Mouse (Mus musculus): Measurements from ENCODE around the gene Abcg1. TPM values are rescaled to one million over a fixed set of nuclear protein-coding genes. Genes with fewer than 3 reads are reported as not detected.

The Abcg1 gene
- polyA plus RNA-seq (2012; fragmentation: generic; extraction: Trizol): 0.94 TPM

DNA sequence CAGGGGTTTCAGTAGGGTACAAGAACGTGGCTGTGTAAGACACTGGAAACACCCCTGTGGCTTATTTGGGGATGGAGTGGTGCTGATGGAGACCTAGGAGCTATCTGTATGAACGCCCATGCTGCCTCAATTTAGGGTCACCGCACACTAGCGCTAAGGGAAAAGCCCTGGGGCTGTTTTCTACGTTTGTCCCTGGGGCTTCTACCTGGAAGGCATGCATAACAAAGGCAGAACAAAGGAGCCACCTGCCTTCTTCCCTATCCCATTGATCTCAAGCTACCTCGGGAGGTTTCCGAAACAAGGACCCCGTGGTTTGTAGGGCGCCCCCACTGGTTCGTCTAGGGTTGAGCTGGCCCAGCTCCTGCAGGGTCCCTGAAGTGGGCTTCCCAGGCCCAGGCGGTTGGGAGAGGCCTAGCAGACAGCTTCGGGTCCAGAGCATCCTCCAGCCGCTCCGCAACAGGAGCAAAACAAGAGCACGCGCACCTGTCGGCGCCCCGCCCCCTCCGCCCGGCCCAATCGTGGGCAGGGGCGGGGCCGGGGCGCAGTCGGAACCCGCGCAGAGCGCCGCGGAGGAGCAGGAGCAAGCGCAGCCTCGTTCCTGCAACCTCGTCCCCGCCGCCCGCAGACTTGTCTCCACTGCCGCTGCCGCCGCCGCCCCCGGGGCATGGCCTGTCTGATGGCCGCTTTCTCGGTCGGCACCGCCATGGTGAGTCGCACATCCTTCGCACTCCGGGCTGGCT lies at the start of gene Abcg1:
Abcg1 (plus strand) TSS at position 525 of the 740 bp plus-strand sequence.
- no peaks in the 10 kb centered on the region for H3K36me3 ChIP-seq (ENCODE audit: control insufficient read depth, insufficient read depth)
- peak within 1 kb of the TSS; percentile 70 for H3K4me2 ChIP-seq (ENCODE audit: low read depth)
- TF ChIP-seq TCF3 (IDR thresholded peaks at IDR 0.05; ENCODE audit: insufficient read length, low read depth) (no peak), MYOG (IDR thresholded peaks at IDR 0.05; ENCODE audit: control insufficient read depth in 1 of 3, insufficient read depth in 1 of 3, insufficient read length in 2 of 3, low read depth in 2 of 3) (no peak), REST (IDR thresholded peaks at IDR 0.05; ENCODE audit: insufficient read depth, insufficient read length) (no peak), MYOD1 (IDR thresholded peaks at IDR 0.05; ENCODE audit: control insufficient read depth in 1 of 3, insufficient read length in 2 of 3, low read depth in 2 of 3) (no peak), CEBPB (IDR thresholded peaks at IDR 0.05; ENCODE audit: insufficient read depth, poor library complexity, severe bottlenecking) (no peak), MAX (IDR thresholded peaks at IDR 0.05; ENCODE audit: low read depth) (no peak)
- H3K79me2 ChIP-seq (ENCODE audit: control insufficient read depth, insufficient read depth): no peaks in the 10 kb centered on the region
- H3K4me3 ChIP-seq: no peak within 1 kb of the TSS
- H3K27me3 ChIP-seq (ENCODE audit: control insufficient read depth, insufficient read depth, insufficient read length): peaks cover 10% of the 10 kb centered on the region
- H3ac ChIP-seq (ENCODE audit: control insufficient read depth, insufficient read length): no peak within 1 kb of the TSS

DNA sequence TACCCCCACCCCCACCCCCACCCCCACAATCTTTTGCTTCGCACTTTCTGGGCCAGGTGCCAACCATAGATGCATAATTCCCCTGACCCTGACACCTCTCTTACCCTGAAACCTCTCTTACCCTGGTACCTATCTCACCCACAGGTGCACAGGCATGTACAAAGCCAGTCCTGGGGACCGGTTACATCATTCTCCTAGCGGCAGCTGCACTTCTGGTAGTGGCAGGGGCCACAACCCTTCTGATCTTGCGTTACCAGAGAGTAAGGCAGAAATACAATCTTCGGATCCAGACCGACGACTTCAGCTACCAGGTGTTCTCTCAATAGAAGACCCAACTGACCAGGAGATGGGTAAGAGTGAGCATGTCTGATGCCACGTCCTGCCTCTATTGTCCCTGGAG lies 49.1 kb upstream of the Abcg1 start:
- H3K36me3 ChIP-seq (ENCODE audit: control insufficient read depth, insufficient read depth): no peaks in the 10 kb centered on the region
- no peaks in the 10 kb centered on the region for H3K79me2 ChIP-seq (ENCODE audit: control insufficient read depth, insufficient read depth)
- no peak overlapping the region for H3ac ChIP-seq (ENCODE audit: control insufficient read depth, insufficient read length)
- H3K27me3 ChIP-seq (ENCODE audit: control insufficient read depth, insufficient read depth, insufficient read length): no peaks in the 10 kb centered on the region
- no peak for TF ChIP-seq POLR2A (IDR thresholded peaks at IDR 0.05; ENCODE audit: insufficient read length, low read depth)
- no peak for TF ChIP-seq REST (IDR thresholded peaks at IDR 0.05; ENCODE audit: insufficient read depth, insufficient read length)
- no peak for TF ChIP-seq USF1 (IDR thresholded peaks at IDR 0.05; ENCODE audit: low read depth)
- no peak for TF ChIP-seq MAX (IDR thresholded peaks at IDR 0.05; ENCODE audit: low read depth)
- no peak for TF ChIP-seq SRF (IDR thresholded peaks at IDR 0.05; ENCODE audit: control insufficient read depth, insufficient read length, low read depth)
- no peak for TF ChIP-seq POLR2AphosphoS2 (IDR thresholded peaks at IDR 0.05; ENCODE audit: insufficient read length, low read depth)
- no peak for TF ChIP-seq E2F4 (IDR thresholded peaks at IDR 0.05; ENCODE audit: insufficient read depth)
- TF ChIP-seq MYOG (IDR thresholded peaks at IDR 0.05; ENCODE audit: control insufficient read depth in 1 of 3, insufficient read depth in 1 of 3, insufficient read length in 2 of 3, low read depth in 2 of 3): no peak
- TF ChIP-seq TCF3 (IDR thresholded peaks at IDR 0.05; ENCODE audit: insufficient read length, low read depth): no peak
- no peak for TF ChIP-seq TCF12 (IDR thresholded peaks at IDR 0.05; ENCODE audit: insufficient read depth, poor library complexity, severe bottlenecking)
- TF ChIP-seq CEBPB (IDR thresholded peaks at IDR 0.05; ENCODE audit: insufficient read depth, poor library complexity, severe bottlenecking): no peak
- no peak for TF ChIP-seq MYOD1 (IDR thresholded peaks at IDR 0.05; ENCODE audit: control insufficient read depth in 1 of 3, insufficient read length in 2 of 3, low read depth in 2 of 3)
- H3K4me3 ChIP-seq: no peak overlapping the region
- H3K4me2 ChIP-seq (ENCODE audit: low read depth): no peak overlapping the region

DNA sequence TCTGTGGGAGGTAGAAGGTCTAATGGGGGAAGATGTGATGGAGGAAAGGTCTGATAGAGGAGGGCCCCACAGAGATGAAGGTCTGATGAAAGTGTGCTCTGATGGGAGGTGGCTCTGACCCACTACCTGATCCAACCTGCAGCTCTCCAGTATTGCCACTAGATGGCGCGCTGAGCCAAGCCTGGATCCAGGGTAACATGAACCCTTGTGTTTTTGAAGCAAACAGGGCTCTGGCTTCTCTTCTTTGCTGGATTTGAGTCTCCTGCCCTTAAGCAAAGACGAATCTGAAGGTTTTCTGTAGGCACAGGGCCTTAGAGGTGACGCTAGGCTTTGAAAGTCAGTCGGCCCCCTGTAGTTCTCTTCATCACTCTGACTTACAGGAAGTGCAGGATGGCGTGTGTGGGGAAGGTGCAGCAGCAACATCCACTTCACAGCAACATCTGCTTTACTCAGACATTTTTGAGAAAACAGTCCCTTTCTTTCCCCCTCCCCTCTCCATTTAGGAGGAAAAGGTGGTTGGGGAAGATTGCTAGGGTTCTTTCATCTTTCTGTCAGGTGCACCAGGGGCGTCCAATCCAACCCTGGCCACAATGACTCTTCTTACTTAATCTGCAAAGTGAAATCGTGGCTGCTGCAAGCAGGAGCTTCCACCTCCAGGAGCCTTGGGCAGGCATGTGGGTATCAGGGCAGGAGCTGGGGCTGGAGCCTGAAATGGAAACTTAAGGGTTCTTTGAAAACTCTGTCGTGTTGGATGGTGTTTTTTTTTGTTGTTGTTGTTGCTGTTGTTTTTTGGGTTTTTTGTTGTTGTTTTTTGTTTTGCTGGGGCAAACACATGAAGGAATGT lies 45.7 kb upstream of the Abcg1 start:
- H3K4me2 ChIP-seq (ENCODE audit: low read depth): no peak overlapping the region
- no peaks in the 10 kb centered on the region for H3K27me3 ChIP-seq (ENCODE audit: control insufficient read depth, insufficient read depth, insufficient read length)
- no peak overlapping the region for H3K4me3 ChIP-seq
- H3K79me2 ChIP-seq (ENCODE audit: control insufficient read depth, insufficient read depth): no peaks in the 10 kb centered on the region
- H3ac ChIP-seq (ENCODE audit: control insufficient read depth, insufficient read length): no peak overlapping the region
- H3K36me3 ChIP-seq (ENCODE audit: control insufficient read depth, insufficient read depth): no peaks in the 10 kb centered on the region
- no peak for TF ChIP-seq MYOG (IDR thresholded peaks at IDR 0.05; ENCODE audit: control insufficient read depth in 1 of 3, insufficient read depth in 1 of 3, insufficient read length in 2 of 3, low read depth in 2 of 3)
- TF ChIP-seq MYOD1 (IDR thresholded peaks at IDR 0.05; ENCODE audit: control insufficient read depth in 1 of 3, insufficient read length in 2 of 3, low read depth in 2 of 3): no peak
- no peak for TF ChIP-seq E2F4 (IDR thresholded peaks at IDR 0.05; ENCODE audit: insufficient read depth)

DNA sequence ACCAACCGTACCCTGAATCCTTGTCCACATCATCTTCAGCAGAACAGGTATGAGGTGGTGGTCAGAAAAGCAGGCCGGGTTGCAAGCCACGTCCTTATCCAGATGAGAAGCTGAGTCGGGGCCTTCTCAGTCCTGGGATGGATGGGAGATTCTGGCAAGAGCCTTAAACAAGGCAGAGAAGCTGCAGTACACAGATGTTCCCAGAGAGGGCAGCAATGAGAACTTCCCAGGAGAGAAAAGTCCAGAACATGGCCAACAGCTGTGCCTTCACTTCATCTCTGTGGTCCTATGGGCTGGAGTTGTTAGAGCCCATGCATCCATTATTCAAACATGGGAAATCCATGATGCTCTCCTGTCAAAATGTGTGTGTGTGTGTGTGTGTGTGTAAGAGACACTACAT lies 39.2 kb upstream of the Abcg1 start:
- Histone ChIP-seq H3K36me3 (ENCODE audit: control insufficient read depth, insufficient read depth) (no peaks in the 10 kb centered on the region), H3K4me3 (no peak overlapping the region), H3K4me2 (ENCODE audit: low read depth) (no peak overlapping the region), H3K27me3 (ENCODE audit: control insufficient read depth, insufficient read depth, insufficient read length) (no peaks in the 10 kb centered on the region), H3ac (ENCODE audit: control insufficient read depth, insufficient read length) (no peak overlapping the region), H3K79me2 (ENCODE audit: control insufficient read depth, insufficient read depth) (no peaks in the 10 kb centered on the region)
- TF ChIP-seq TCF3 (IDR thresholded peaks at IDR 0.05; ENCODE audit: insufficient read length, low read depth) (no peak), E2F4 (IDR thresholded peaks at IDR 0.05; ENCODE audit: insufficient read depth) (no peak), MAX (IDR thresholded peaks at IDR 0.05; ENCODE audit: low read depth) (no peak), USF1 (IDR thresholded peaks at IDR 0.05; ENCODE audit: low read depth) (no peak), MYOG (IDR thresholded peaks at IDR 0.05; ENCODE audit: control insufficient read depth in 1 of 3, insufficient read depth in 1 of 3, insufficient read length in 2 of 3, low read depth in 2 of 3) (no peak), POLR2AphosphoS2 (IDR thresholded peaks at IDR 0.05; ENCODE audit: insufficient read length, low read depth) (no peak), MYOD1 (IDR thresholded peaks at IDR 0.05; ENCODE audit: control insufficient read depth in 1 of 3, insufficient read length in 2 of 3, low read depth in 2 of 3) (no peak), CEBPB (IDR thresholded peaks at IDR 0.05; ENCODE audit: insufficient read depth, poor library complexity, severe bottlenecking) (no peak), REST (IDR thresholded peaks at IDR 0.05; ENCODE audit: insufficient read depth, insufficient read length) (no peak), SRF (IDR thresholded peaks at IDR 0.05; ENCODE audit: control insufficient read depth, insufficient read length, low read depth) (no peak), POLR2A (IDR thresholded peaks at IDR 0.05; ENCODE audit: insufficient read length, low read depth) (no peak), TCF12 (IDR thresholded peaks at IDR 0.05; ENCODE audit: insufficient read depth, poor library complexity, severe bottlenecking) (no peak)

Measured in myocyte (in vitro differentiated cells).